Mouse (Mus musculus): ENCODE results near the gene Ripk4.

Ripk4 gene

DNA sequence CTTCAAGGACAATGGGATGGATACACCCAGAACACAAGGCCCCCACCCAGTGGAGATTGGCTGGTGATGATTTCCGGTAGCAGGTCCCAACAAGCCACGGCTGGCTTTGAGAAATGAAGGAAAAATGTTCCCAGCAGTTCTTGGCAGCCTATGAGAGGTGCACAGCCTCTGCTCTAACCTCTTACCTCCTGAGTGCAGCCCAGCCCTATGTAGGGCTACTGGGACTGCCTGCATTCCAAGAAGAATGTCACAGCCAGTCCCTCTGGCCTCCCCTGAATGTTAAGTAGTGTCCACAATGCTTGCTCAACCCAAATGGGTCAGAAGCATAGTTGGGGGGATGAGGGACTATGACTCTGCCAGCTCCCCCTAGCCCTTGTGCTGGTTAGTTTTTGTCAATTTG is 27.0 kb downstream of the Ripk4 start:
- no peak for DNase-seq (ENCODE audit: extremely low read depth, insufficient read length, low spot score)

DNA sequence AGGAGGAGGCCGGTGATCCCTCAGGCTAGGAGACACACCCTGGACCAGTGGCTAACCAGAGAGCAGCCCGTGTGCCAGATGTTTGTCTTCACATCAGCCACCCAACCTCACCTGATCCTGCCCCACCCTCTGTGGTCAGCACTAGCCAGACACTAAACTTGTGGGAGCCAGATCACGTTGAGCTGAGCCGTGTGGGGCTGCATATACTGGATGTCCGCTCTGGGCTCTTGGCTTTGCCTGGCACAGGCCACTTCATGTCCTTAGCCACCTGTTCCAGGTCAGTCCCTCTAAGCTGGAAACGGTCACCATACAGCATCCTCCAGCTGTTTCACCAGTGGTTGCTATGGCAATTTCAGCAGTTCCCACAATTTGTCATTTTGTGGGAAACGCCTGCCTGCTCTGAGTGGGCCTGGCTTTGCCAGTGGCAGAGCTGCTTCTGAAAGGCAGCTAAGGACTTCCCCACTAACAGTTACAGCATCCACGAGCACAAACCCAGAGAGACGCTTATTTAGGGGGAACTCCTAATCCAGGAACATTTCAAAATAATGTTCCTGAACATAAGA is 28.7 kb downstream of the Ripk4 start:
- peak; percentile 20 for DNase-seq (ENCODE audit: extremely low read depth, insufficient read length, low spot score)

DNA sequence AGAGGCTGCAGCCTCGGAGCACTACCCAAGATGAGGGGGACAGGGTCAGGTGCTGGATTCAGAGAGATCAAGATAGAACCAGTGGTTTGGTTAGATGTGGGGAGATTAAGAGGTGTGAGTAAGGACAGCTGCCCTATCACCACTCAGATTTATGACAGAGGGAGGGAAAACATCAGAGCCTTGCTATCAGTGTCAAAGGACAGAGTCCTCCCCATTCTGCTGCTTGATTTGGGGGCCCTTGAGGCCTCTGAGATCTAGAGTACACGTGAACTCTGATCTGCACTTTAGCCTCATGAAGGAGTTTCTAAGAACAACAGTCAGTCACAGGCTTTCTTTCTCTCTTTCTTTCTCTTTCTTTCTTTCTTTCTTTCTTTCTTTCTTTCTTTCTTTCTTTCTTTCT is 30.0 kb downstream of the Ripk4 start:
- no peak for DNase-seq (ENCODE audit: extremely low read depth, insufficient read length, low spot score)

DNA sequence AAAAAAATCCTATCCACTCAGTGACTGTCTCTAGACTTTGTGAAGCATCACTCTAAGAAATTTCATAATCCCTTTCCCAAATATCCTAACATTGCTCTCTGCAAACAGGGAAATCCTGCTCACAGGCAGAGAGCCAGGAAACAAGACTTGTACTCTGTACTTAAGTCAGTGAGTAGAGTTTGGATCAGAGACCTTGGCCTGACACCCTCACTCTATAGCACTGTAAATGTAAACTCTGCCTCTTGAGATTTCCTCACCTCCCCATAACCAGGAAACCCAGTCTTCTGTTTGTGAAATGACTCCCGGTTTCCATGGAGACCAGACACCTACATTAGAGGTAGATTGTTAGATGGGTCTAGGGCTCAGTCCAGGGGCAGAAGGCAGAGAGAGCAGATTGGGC is 33.3 kb downstream of the Ripk4 start:
- DNase-seq (ENCODE audit: extremely low read depth, insufficient read length, low spot score), result no peak

DNA sequence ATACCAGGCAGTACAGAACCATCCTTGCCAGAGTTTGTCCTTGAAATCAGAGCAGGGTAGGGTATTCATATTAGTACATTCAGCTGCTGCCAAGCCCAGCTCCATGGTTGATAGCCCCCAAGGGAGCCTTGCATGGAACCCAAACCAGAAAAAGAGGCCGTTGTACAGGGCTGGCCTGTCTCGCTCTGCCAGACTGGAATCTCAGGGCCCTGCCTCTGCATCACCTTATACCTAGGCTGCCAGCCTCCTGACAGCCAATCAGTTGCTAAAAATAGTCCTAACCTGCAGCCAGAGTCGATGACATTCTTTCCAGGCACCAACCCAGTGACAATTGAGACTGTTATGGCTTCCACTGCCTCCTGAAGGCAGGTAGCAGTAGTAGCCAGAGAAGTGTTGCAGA is 37.2 kb downstream of the Ripk4 start:
- no peak for DNase-seq (ENCODE audit: extremely low read depth, insufficient read length, low spot score)

DNA sequence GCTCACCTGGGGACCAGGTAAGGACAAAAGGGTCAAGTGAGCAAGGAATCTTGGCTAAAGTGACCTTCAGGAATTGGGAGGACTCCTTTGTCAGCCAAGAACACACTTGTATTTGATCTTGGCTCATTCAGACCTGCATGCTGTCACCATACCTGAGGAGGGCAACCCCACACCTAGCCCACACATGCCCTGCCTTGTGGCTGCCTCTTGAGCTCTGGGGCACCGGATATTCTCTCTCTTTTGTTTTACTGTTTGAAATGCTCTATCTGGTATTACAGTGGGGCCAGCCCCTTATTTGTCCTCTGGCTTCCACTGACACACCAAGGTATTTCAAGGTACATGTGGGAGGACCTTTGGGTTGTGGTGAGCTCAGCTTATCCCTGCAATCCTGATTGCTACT is 43.5 kb downstream of the Ripk4 start:
- no peak for DNase-seq (ENCODE audit: extremely low read depth, insufficient read length, low spot score)

DNA sequence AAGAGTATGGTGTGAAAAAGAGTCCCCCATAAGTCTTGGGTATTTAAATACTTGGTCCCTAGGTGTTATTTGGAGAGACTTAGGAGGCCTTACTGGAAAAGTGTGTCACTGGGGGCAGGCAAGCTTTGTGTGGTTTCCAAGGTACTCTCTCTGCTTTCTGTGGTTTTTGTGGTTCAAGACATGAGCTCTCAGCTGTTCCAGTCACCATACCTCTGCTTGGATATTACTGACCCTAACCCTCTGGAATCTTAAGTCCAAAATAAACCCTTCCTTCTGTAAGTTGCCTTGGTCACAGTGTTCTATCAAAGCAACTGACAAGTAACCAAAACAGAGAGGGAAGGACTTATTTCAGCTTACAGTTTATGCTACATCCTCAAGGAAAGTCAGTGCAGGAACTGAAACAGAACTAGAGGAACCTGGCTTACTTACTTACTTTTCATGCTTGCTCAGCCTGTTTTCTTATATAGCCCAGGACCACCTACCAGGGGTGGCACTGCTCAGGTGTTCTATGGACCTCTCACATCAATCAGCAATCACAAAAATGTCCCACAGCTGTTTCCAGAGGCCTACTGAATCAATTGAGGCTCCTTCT is 44.1 kb downstream of the Ripk4 start:
- peak; percentile 40 for DNase-seq (ENCODE audit: extremely low read depth, insufficient read length, low spot score)

DNA sequence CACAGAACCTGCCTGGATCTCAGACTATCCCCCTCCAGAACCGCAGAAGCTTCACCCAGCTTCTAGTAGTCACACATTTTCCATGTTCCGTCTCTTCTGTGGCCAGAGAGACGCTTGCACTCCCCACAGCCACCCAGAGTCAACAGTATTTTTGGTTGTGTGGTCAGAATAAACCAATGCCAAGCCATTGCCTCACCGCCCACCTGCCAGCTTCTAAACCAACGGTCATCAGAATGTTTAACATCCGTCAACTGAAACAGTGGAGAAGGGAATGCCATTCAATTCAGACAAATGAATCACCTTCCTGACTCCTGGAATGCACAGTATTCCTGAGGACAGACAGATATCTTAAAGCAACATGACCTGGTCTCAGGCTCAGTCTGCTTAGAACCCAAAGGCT is 47.0 kb downstream of the Ripk4 start:
- peak; percentile 59 for DNase-seq (ENCODE audit: extremely low read depth, insufficient read length, low spot score)

DNA sequence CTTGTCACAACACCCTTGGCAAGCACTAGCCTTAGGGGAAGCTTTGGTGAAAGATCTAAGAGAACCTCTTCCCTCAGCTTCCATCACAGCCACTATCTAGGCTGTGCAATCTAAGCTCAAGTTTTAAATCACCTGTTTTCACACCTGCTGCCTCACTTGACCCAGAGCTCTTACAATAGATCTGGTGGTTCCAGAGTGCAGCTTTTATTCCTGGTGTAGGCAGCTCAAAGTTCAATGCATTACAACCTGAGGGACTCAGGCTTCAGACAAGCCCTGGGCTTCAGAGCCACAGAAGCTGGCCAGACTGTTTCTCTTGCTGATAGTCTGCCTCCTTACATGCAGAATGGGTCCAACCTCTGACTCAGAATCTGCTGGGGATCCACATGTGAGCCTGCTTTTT is 51.5 kb downstream of the Ripk4 start:
- DNase-seq (ENCODE audit: extremely low read depth, insufficient read length, low spot score), result no peak

DNA sequence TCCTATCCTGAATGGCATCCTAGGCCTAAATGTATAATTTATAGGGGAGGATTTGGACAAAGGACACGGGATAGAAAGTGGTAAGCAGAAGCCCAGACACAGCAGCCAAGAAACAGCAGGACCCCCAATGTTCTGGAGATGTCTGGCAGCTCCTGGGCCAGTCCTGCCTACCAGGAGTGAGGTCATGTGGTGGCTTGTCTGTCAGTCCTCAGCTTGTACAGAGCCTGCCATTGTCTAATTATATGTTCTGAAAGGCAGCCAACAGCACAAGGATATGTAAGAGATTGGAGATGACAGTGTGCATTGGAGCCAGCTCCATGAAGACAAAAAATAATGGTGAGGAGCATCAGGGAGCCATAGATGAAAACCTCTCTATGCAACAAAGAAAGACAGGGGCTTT is 61.7 kb downstream of the Ripk4 start:
- DNase-seq (ENCODE audit: extremely low read depth, insufficient read length, low spot score), result no peak

DNA sequence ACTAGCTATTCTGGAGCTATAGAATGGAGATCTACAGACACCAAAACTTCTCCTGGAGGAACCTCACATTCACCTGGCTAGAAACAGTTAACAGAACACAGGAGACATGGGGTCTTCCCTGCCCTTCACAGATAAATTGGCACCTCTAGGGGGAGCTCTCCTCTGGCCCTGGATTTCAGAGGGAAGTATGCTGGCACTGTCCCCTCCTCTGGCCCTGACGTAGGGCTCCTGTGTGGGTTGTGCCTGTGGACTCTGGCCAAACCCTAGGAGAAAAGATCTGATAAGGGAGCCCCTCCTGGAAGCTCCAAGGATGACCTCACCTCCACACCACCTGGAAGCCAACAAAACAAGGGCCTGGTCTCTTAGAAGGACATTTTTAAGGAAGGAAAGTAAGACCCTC is 65.8 kb downstream of the Ripk4 start:
- DNase-seq (ENCODE audit: extremely low read depth, insufficient read length, low spot score), result no peak

DNA sequence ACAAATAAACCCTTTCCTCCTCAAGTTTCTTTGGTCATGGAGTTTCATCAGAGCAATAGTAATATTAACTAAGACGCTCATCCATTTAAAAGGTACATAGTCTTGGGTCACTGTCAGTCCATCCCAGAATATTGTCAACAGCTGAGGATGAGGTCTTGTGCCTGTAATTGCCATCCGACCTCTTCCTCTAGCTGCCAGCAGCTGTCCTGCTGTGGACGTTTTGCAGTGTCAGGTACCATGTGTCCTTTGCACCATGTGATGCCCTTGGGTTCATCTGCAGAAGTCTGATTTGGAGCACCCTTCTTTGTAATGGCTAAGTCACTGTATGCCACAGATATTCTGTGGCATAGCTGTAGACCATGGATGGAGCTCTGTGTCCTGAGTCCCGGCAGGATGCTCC is 67.9 kb downstream of the Ripk4 start:
- DNase-seq (ENCODE audit: extremely low read depth, insufficient read length, low spot score), result no peak
